Mouse (Mus musculus): ENCODE measurements around the gene Atp1b2. TPM values are rescaled to one million over a fixed set of nuclear protein-coding genes. Genes with fewer than 3 reads are reported as not detected.

The Atp1b2 gene
- polyA plus RNA-seq, 1 experiment from 2014 or later = 76.2 TPM

DNA sequence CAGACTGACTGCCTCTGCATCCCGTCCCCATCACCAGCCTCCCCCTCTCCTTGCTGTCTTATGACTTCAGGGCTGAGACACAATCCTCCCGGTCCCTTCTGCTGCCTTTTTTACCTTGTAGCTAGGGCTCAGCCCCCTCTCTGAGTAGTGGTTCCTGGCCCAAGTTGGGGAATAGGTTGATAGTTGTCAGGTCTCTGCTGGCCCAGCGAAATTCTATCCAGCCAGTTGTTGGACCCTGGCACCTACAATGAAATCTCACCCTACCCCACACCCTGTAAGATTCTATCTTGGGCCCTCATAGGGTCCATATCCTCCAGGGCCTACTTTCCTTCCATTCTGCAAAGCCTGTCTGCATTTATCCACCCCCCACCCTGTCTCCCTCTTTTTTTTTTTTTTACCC is 14.3 kb downstream of the Atp1b2 start:
- WGBS = 81% methylated on average over 3 of the region's 3 CpGs
- Histone ChIP-seq H3K27me3 (replicated peaks; ENCODE audit: control insufficient read depth, insufficient read depth, low read length) (no peaks in the 10 kb centered on the region), H3K9ac (ENCODE audit: low read depth, low read length) (no peak overlapping the region), H3K4me3 (ENCODE audit: low read depth, low read length) (no peak overlapping the region), H3K36me3 (ENCODE audit: control insufficient read depth, insufficient read depth, low read length) (peaks cover 43% of the 10 kb centered on the region), H3K27ac (ENCODE audit: low read depth, low read length) (peak overlapping the region; percentile 33; the same call in 1 of the 2 replicates), H3K4me2 (no peak overlapping the region), H3K4me1 (replicated peaks; ENCODE audit: control insufficient read depth, insufficient read depth, low read length) (peaks cover 45% of the 10 kb centered on the region), H3K9me3 (ENCODE audit: control insufficient read depth, low read length) (no peaks in the 10 kb centered on the region)
- no peak for ATAC-seq (replicated peaks; ENCODE audit: low FRiP score)
- no peak for DNase-seq (ENCODE audit: low spot score)

- DNase-seq (ENCODE audit: low spot score) (no peak), ATAC-seq (replicated peaks; ENCODE audit: low FRiP score) (peak; percentile 56)
- Histone ChIP-seq H3K36me3 (ENCODE audit: control insufficient read depth, insufficient read depth, low read length) (peaks cover 43% of the 10 kb centered on the region), H3K27ac (ENCODE audit: low read depth, low read length) (peak overlapping the region; percentile 33), H3K9me3 (ENCODE audit: control insufficient read depth, low read length) (no peaks in the 10 kb centered on the region), H3K4me2 (peak overlapping the region; percentile 58), H3K4me1 (replicated peaks; ENCODE audit: control insufficient read depth, insufficient read depth, low read length) (peaks cover 52% of the 10 kb centered on the region), H3K4me3 (ENCODE audit: low read depth, low read length) (no peak overlapping the region), H3K9ac (ENCODE audit: low read depth, low read length) (no peak overlapping the region), H3K27me3 (replicated peaks; ENCODE audit: control insufficient read depth, insufficient read depth, low read length) (no peaks in the 10 kb centered on the region)
- 81% methylated on average over 8 of the region's 8 CpGs for WGBS
Measured at GRCm38 (mm10) chr11:69590622-69591021, 15.1 kb downstream of the Atp1b2 start.

GRCm38 (mm10) chr11:69589207-69589834 is 16.4 kb downstream of the Atp1b2 start:
- ATAC-seq (replicated peaks; ENCODE audit: low FRiP score) (peak; percentile 83), DNase-seq (ENCODE audit: low spot score) (no peak)
- Histone ChIP-seq H3K4me2 (peak overlapping the region; percentile 58), H3K27ac (ENCODE audit: low read depth, low read length) (peak overlapping the region; percentile 77), H3K9me3 (ENCODE audit: control insufficient read depth, low read length) (no peaks in the 10 kb centered on the region), H3K4me3 (ENCODE audit: low read depth, low read length) (peak overlapping the region; percentile 28), H3K9ac (ENCODE audit: low read depth, low read length) (peak overlapping the region; percentile 47; the same call in 1 of the 2 replicates), H3K36me3 (ENCODE audit: control insufficient read depth, insufficient read depth, low read length) (peaks cover 43% of the 10 kb centered on the region), H3K4me1 (replicated peaks; ENCODE audit: control insufficient read depth, insufficient read depth, low read length) (peaks cover 65% of the 10 kb centered on the region), H3K27me3 (replicated peaks; ENCODE audit: control insufficient read depth, insufficient read depth, low read length) (no peaks in the 10 kb centered on the region)
- WGBS = 64% methylated on average over 22 of the region's 22 CpGs

DNA sequence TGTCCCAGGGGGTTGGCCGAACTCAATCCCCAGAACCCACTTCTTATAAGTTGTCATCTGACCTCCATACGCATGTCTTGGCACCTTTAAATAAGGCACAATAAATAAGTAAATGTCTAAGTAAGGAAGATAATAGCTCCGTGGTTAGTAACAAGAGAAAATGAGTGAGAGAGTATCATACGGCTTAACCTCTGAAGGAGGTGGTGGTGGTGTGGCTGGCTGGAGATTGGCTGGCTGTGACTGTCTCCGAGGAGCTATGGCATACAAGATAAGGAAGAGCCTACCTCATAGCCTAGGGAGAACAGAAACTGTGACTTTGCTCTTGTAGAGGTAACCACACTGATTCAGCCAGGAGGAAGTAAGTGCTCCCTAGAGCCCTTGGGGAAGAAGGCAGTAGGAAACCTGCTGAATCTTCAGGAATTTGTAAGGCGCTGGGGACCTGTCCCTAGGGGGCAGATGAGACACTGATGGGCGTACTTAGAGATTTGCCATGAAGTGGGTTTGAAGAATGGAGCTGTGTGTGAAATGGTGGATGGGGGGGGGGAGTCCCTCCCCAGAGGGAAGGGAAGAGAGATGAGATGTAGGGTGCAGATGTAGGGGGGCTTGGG is 19.9 kb downstream of the Atp1b2 start:
- H3K4me1 ChIP-seq (replicated peaks; ENCODE audit: control insufficient read depth, insufficient read depth, low read length) = peaks cover 64% of the 10 kb centered on the region
- ATAC-seq (replicated peaks; ENCODE audit: low FRiP score) (peak; percentile 78), DNase-seq (ENCODE audit: low spot score) (no peak)
- H3K4me2 ChIP-seq = peak overlapping the region; percentile 62
- H3K9me3 ChIP-seq (ENCODE audit: control insufficient read depth, low read length) = no peaks in the 10 kb centered on the region
- H3K27ac ChIP-seq (ENCODE audit: low read depth, low read length) = peak overlapping the region; percentile 83
- H3K27me3 ChIP-seq (replicated peaks; ENCODE audit: control insufficient read depth, insufficient read depth, low read length) = no peaks in the 10 kb centered on the region
- WGBS = 41% methylated on average over 7 of the region's 7 CpGs
- peak overlapping the region; percentile 21; the same call in 1 of the 2 replicates for H3K9ac ChIP-seq (ENCODE audit: low read depth, low read length)
- peak overlapping the region; percentile 18; the same call in 1 of the 2 replicates for H3K4me3 ChIP-seq (ENCODE audit: low read depth, low read length)
- peaks cover 31% of the 10 kb centered on the region for H3K36me3 ChIP-seq (ENCODE audit: control insufficient read depth, insufficient read depth, low read length)

- ATAC-seq (replicated peaks; ENCODE audit: low FRiP score) (no peak), DNase-seq (ENCODE audit: low spot score) (no peak)
- Histone ChIP-seq H3K4me2 (peak overlapping the region; percentile 62), H3K27ac (ENCODE audit: low read depth, low read length) (peak overlapping the region; percentile 83), H3K36me3 (ENCODE audit: control insufficient read depth, insufficient read depth, low read length) (peaks cover 30% of the 10 kb centered on the region), H3K27me3 (replicated peaks; ENCODE audit: control insufficient read depth, insufficient read depth, low read length) (no peaks in the 10 kb centered on the region), H3K4me1 (replicated peaks; ENCODE audit: control insufficient read depth, insufficient read depth, low read length) (peaks cover 57% of the 10 kb centered on the region), H3K9me3 (ENCODE audit: control insufficient read depth, low read length) (no peaks in the 10 kb centered on the region), H3K4me3 (ENCODE audit: low read depth, low read length) (peak overlapping the region; percentile 1; the same call in 1 of the 2 replicates), H3K9ac (ENCODE audit: low read depth, low read length) (peak overlapping the region; percentile 47)
- 89% methylated on average over 13 of the region's 13 CpGs for WGBS
Measured at GRCm38 (mm10) chr11:69584937-69585336, 20.8 kb downstream of the Atp1b2 start.

DNA sequence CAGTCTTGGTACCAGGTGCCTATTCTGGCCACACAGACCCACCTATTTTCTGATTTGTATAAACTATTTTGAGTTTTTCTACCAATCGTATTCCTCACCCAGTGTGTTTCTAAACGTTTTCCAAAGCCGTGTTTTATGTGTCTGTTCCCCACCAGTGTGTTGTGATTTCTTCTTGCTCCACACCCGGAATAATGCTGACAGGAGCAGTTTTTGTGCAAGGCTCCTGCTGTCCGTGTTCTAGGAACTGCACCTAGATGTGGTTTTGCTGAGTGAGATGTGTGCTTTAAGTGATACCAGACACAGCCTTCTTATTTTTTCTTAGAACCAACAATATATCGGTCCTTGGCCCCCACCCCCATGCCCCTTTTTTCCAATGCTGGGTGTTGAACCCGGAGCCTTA is 21.7 kb downstream of the Atp1b2 start:
- H3K9me3 ChIP-seq (ENCODE audit: control insufficient read depth, low read length) = no peaks in the 10 kb centered on the region
- no peak overlapping the region for H3K9ac ChIP-seq (ENCODE audit: low read depth, low read length)
- ATAC-seq (replicated peaks; ENCODE audit: low FRiP score) = no peak
- no peak for DNase-seq (ENCODE audit: low spot score)
- peak overlapping the region; percentile 83 for H3K27ac ChIP-seq (ENCODE audit: low read depth, low read length)
- H3K36me3 ChIP-seq (ENCODE audit: control insufficient read depth, insufficient read depth, low read length) = peaks cover 20% of the 10 kb centered on the region
- H3K4me2 ChIP-seq = peak overlapping the region; percentile 62
- no peak overlapping the region for H3K4me3 ChIP-seq (ENCODE audit: low read depth, low read length)
- H3K27me3 ChIP-seq (replicated peaks; ENCODE audit: control insufficient read depth, insufficient read depth, low read length) = no peaks in the 10 kb centered on the region
- 77% methylated on average over 7 of the region's 7 CpGs for WGBS
- H3K4me1 ChIP-seq (replicated peaks; ENCODE audit: control insufficient read depth, insufficient read depth, low read length) = peaks cover 50% of the 10 kb centered on the region

DNA sequence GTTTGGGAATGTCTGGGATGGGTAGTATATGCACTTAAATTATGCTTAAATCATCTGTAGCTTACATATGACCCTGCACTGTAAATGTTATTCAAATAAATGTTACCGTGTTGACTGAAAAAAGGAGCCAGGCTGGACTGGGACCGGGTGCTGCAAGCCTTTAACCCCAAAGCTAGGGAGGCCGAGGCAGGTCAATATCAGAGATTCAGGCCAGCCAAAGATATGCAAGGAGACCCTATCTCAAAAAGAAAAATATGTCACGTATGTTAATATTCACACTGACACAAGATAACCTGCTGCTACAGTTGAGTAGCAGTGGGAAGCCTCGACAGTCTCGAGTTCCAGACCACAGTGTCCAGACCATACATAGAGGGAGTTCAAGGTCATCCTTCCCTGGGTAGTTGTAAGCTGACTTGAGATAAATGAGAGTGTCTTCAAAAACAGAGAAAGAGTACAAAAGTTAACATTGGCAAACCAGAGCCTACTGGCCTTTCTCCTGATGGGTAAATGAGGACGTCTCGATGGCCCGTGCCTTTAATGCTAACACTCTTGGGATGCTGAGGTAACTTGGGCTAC is 23.4 kb downstream of the Atp1b2 start:
- Histone ChIP-seq H3K4me2 (peak overlapping the region; percentile 85), H3K27ac (ENCODE audit: low read depth, low read length) (peak overlapping the region; percentile 95; the same call in 1 of the 2 replicates), H3K4me1 (replicated peaks; ENCODE audit: control insufficient read depth, insufficient read depth, low read length) (peaks cover 51% of the 10 kb centered on the region), H3K9me3 (ENCODE audit: control insufficient read depth, low read length) (no peaks in the 10 kb centered on the region), H3K9ac (ENCODE audit: low read depth, low read length) (peak overlapping the region; percentile 92), H3K36me3 (ENCODE audit: control insufficient read depth, insufficient read depth, low read length) (peaks cover 5% of the 10 kb centered on the region), H3K27me3 (replicated peaks; ENCODE audit: control insufficient read depth, insufficient read depth, low read length) (no peaks in the 10 kb centered on the region), H3K4me3 (ENCODE audit: low read depth, low read length) (peak overlapping the region; percentile 71)
- WGBS = 53% methylated on average over 9 of the region's 9 CpGs
- ATAC-seq (replicated peaks; ENCODE audit: low FRiP score) (no peak), DNase-seq (ENCODE audit: low spot score) (no peak)

- Histone ChIP-seq H3K4me1 (replicated peaks; ENCODE audit: control insufficient read depth, insufficient read depth, low read length) (peaks cover 52% of the 10 kb centered on the region), H3K36me3 (ENCODE audit: control insufficient read depth, insufficient read depth, low read length) (peaks cover under 1% of the 10 kb centered on the region; the same call in 1 of the 2 replicates), H3K4me2 (peak overlapping the region; percentile 85), H3K9ac (ENCODE audit: low read depth, low read length) (peak overlapping the region; percentile 92), H3K27me3 (replicated peaks; ENCODE audit: control insufficient read depth, insufficient read depth, low read length) (no peaks in the 10 kb centered on the region), H3K4me3 (ENCODE audit: low read depth, low read length) (peak overlapping the region; percentile 71), H3K9me3 (ENCODE audit: control insufficient read depth, low read length) (no peaks in the 10 kb centered on the region), H3K27ac (ENCODE audit: low read depth, low read length) (peak overlapping the region; percentile 95)
- 3% methylated on average over 8 of the region's 8 CpGs for WGBS
- ATAC-seq (replicated peaks; ENCODE audit: low FRiP score) = no peak
- no peak for DNase-seq (ENCODE audit: low spot score)
Measured at GRCm38 (mm10) chr11:69581814-69582213, 23.9 kb downstream of the Atp1b2 start.
